Mouse (Mus musculus): ENCODE measurements at regions not wholly inside any gene's neighbourhood (a gene's known extent, or its start where the extent isn't known, plus 50 kb on each side); places are given as distances from the start of the nearest gene placed in this dataset.

GRCm38 (mm10) chr15:67278869-67279268 is 778.2 kb upstream of the Lrrc6 start:
- no peak for DNase-seq

GRCm38 (mm10) chr15:67275058-67275457 is 774.3 kb upstream of the Lrrc6 start:
- no peak for DNase-seq

- DNase-seq, result no peak
These were observed 771.7 kb upstream of the Lrrc6 start for GRCm38 (mm10) chr15:67272397-67272796.

GRCm38 (mm10) chr15:67263723-67264122 is 763.0 kb upstream of the Lrrc6 start:
- DNase-seq, result no peak

GRCm38 (mm10) chr15:67263313-67263712 is 762.6 kb upstream of the Lrrc6 start:
- no peak for DNase-seq

- no peak for DNase-seq
These were observed 761.6 kb upstream of the Lrrc6 start for GRCm38 (mm10) chr15:67262269-67262668.

GRCm38 (mm10) chr15:67260666-67261065 is 760.0 kb upstream of the Lrrc6 start:
- DNase-seq, result no peak

GRCm38 (mm10) chr15:67249147-67249546 is 748.4 kb upstream of the Lrrc6 start:
- DNase-seq, result no peak

- DNase-seq, result no peak
These were observed 747.8 kb upstream of the Lrrc6 start for GRCm38 (mm10) chr15:67248471-67248870.

GRCm38 (mm10) chr15:67245658-67246268 is 745.1 kb upstream of the Lrrc6 start:
- no peak for DNase-seq

GRCm38 (mm10) chr15:67244908-67245657 is 744.4 kb upstream of the Lrrc6 start:
- no peak for DNase-seq

GRCm38 (mm10) chr15:67235107-67235785 is 734.5 kb upstream of the Lrrc6 start:
- no peak for DNase-seq

GRCm38 (mm10) chr15:67229359-67229758 is 728.6 kb upstream of the Lrrc6 start:
- no peak for DNase-seq

- no peak for DNase-seq
These were observed 727.9 kb upstream of the Lrrc6 start for GRCm38 (mm10) chr15:67228633-67229032.

GRCm38 (mm10) chr15:67227456-67228164 is 726.9 kb upstream of the Lrrc6 start:
- DNase-seq, result peak; percentile 7

- no peak for DNase-seq
These were observed 726.2 kb upstream of the Lrrc6 start for GRCm38 (mm10) chr15:67226900-67227299.

All from kidney, adult 11 months (tissue).